Mouse (Mus musculus) forebrain, postnatal 0 days (tissue): ENCODE measurements at regions not wholly inside any gene's neighbourhood (a gene's known extent, or its start where the extent isn't known, plus 50 kb on each side); places are given as distances from the start of the nearest gene placed in this dataset.

Experiments used
- ATAC-seq: fragments of 200-750 bp; cut with Nextera tagmentation; 2 replicates; pipeline ENCODE4 v1.8.0; 2017; ENCODE audit warnings: mild to moderate bottlenecking, moderate library complexity
- DNase-seq: peaks from one replicate; pipeline ENCODE4 v3.0.0-alpha.2; 2015
- H3K27ac ChIP-seq: fragments of 300-500 bp; sonication (generic); 2 replicates; pipeline ENCODE4 v1.5.1; 2014; ENCODE audit warnings: low read depth, mild to moderate bottlenecking, antibody characterized with exemption, low read length, moderate library complexity, mixed read lengths
- H3K27me3 ChIP-seq: fragments of 300-500 bp; sonication (generic); 2 replicates; pipeline ENCODE4 v1.6.1; 2014; ENCODE audit warnings: mild to moderate bottlenecking, low read length, mixed read lengths; ENCODE audit not compliant: insufficient read depth
- H3K36me3 ChIP-seq: fragments of 300-500 bp; sonication (generic); 2 replicates; pipeline ENCODE4 v1.6.1; 2014; ENCODE audit warnings: mild to moderate bottlenecking, moderate library complexity; ENCODE audit not compliant: insufficient read depth
- H3K4me1 ChIP-seq: fragments of 300-500 bp; sonication (generic); 2 replicates; pipeline ENCODE4 v1.6.1; 2014; ENCODE audit warnings: antibody characterized with exemption; ENCODE audit not compliant: insufficient read depth
- H3K4me2 ChIP-seq: fragments of 300-500 bp; sonication (generic); 2 replicates; pipeline ENCODE4 v1.6.1; 2014; ENCODE audit warnings: low read depth, mild to moderate bottlenecking, moderate library complexity
- H3K4me3 ChIP-seq: fragments of 300-500 bp; sonication (generic); 2 replicates; pipeline ENCODE4 v1.5.1; 2014; ENCODE audit warnings: low read depth, low read length, mixed read lengths
- H3K9ac ChIP-seq: fragments of 300-500 bp; sonication (generic); 2 replicates; pipeline ENCODE4 v1.6.1; 2014; ENCODE audit warnings: mild to moderate bottlenecking
- H3K9me3 ChIP-seq: fragments of 300-500 bp; sonication (generic); 2 replicates; pipeline ENCODE4 v1.6.1; 2016; ENCODE audit warnings: low read length
- CTCF ChIP-seq: sonication (generic); IDR thresholded peaks from 2 replicates; pipeline ENCODE4 v1.5.1; 2016; ENCODE audit warnings: antibody characterized with exemption, control low read depth, low read depth
- WGBS: fragments of 180-500 bp; shearing (Covaris S2); extraction: QIAGEN DNeasy Blood & Tissue Kit; methylation state at CpG from one replicate; pipeline ENCODE4 v1.1.7; 2014; 5-methylcytosine and 5-hydroxymethylcytosine counted together

DNA sequence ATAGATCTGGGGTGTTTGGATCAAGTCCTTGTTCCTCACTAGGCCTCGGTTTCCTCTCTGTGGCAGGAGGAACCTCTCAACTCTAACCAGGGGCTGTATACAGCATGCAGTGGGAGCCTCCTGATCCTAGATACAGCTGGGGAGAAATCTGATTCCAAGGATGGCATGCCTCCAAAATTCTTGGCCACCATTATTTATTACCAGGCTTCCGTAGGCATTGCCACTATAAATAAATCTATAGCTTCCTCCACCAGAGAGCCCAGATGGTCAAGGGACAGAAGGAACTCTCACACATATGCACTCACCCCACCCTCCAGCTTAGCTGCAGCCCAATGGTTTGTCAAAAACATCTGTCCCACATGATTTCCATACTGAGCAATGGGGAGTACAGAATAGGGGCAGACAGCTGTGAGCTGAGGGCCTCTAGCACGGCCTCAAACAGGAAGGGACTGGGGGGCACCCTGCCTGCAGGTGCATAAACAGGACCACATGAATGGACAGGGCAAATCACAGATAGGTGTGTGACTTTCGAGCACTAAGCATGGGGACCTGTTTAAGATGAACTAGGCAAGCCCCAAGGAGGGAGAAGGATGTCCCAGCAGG lies 100.8 kb upstream of the Mgme1 start:
- DNase-seq (no peak), ATAC-seq (no peak)
- no peaks in the 10 kb centered on the region for H3K36me3 ChIP-seq
- no peaks in the 10 kb centered on the region for H3K27me3 ChIP-seq
- no peak overlapping the region for H3K4me3 ChIP-seq
- H3K9me3 ChIP-seq, result no peaks in the 10 kb centered on the region
- no peak for TF ChIP-seq CTCF
- peaks cover 6% of the 10 kb centered on the region; the same call in 1 of the 2 replicates for H3K4me1 ChIP-seq
- no peak overlapping the region for H3K9ac ChIP-seq
- no peak overlapping the region for H3K4me2 ChIP-seq
- H3K27ac ChIP-seq, result no peak overlapping the region
- 64% methylated on average over 4 of the region's 4 CpGs for WGBS

DNA sequence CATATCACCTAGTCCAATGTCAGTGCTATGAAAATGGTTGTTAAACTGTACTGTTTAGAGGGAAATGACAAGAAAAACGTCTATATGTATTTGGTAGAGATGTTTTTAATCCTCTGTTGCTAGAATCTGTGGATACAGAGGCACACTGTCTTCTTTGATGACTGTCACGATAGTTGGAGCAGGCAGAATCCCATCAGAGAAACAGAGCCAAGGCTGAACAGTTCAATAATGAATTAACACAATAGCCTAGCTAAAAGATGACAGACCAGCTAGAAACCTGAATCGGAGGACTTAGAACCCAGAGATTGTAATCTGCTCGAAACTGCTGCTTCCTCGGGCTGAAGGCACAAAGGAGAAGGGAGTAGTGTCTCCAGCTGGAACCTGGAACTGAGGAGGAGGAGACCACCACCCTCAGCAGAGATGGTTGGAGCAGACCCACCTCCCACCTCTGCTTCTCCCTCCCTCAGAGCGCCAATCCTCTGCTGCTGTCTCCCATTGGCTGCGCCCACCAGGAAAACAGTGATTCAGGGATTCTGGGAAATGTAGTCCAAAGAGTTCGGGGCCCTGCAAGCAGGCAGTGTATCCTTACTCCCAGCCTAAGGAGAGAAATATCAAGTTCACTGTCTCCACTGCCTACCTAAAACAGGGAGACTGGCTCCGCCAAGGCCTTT lies 98.2 kb upstream of the Mgme1 start:
- Histone ChIP-seq H3K9me3 (no peaks in the 10 kb centered on the region), H3K27me3 (no peaks in the 10 kb centered on the region), H3K4me3 (peak overlapping the region; percentile 37), H3K9ac (peak overlapping the region; percentile 56), H3K4me1 (no peaks in the 10 kb centered on the region), H3K4me2 (peak overlapping the region; percentile 53), H3K27ac (peak overlapping the region; percentile 81), H3K36me3 (no peaks in the 10 kb centered on the region)
- DNase-seq (peak; percentile 92), ATAC-seq (peak; percentile 100)
- 6% methylated on average over 9 of the region's 9 CpGs for WGBS
- no peak for TF ChIP-seq CTCF

DNA sequence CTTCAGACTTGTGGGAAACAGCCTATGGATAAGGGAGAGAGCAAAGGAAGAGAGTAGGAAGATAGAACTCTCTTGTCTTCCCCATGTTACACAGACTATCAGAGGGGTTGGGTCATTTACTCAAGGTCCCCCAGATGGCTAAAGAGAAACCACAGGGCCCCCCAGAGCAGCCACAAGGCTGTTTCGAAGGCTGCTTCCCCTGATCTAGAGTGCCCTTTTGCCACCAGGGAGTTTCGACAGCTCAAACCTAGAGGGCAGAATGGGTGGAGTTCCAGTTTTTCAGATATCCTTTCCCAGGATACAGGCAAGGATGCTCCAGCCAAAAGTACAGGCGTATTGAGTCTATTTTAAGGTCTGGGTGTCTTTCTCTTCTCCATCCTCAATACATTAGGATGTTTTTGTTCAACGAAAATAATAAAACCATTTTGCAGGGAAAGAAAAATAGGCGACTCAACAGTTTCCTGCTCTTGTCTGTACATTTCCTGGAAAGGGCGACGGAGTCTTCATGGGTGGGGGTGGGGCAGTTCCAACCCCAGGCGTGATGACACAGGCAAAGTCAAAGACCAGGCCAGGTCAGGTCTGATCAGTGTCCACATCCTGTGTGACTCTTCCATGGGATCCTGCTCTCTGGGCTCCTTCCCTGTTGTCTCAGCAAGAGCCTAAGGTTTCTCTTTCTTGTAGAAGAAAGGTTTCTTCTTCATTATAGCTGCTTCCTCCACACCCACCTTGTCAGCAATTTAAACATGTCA lies 96.9 kb upstream of the Mgme1 start:
- Histone ChIP-seq H3K9ac (no peak overlapping the region), H3K4me2 (no peak overlapping the region), H3K27me3 (no peaks in the 10 kb centered on the region), H3K4me1 (no peaks in the 10 kb centered on the region), H3K36me3 (no peaks in the 10 kb centered on the region), H3K9me3 (no peaks in the 10 kb centered on the region), H3K4me3 (no peak overlapping the region), H3K27ac (no peak overlapping the region)
- DNase-seq (no peak), ATAC-seq (no peak)
- WGBS, result 88% methylated on average over 8 of the region's 8 CpGs
- TF ChIP-seq CTCF, result no peak

DNA sequence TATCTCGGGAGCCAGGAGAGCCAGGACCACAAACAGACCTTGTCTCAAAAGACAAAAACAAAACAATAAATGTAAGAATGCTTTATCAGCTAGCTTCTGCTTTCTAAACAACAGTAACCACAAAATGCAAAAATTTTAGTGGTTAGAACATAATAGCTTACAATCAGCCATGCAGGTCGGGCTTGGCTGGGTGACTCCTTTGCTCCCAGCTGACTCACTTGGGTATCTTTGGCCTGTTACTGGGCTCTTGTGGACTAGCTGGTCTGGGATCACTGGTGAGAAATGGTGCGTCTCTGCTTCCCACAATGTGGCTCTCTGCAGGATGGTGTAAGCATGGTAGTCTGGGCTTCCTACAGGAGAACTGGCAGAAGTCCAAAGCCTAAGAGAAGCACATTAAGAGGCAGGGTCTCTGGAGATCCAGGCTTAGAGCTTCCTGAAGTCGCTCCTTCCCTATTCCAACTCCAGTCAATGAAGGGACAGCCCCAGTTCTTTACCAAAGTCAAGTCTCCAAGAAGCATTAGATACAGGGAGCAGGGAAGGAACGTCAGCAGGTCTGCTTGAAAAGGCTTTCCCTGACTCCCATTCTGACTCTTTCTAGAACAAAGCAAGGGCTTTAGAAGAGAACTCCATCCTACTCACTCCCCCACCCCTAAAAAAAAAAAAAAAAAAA lies 96.0 kb upstream of the Mgme1 start:
- Histone ChIP-seq H3K4me1 (no peaks in the 10 kb centered on the region), H3K9me3 (no peaks in the 10 kb centered on the region), H3K27ac (no peak overlapping the region), H3K4me3 (no peak overlapping the region), H3K36me3 (no peaks in the 10 kb centered on the region), H3K27me3 (no peaks in the 10 kb centered on the region), H3K9ac (no peak overlapping the region), H3K4me2 (no peak overlapping the region)
- ATAC-seq (no peak), DNase-seq (no peak)
- TF ChIP-seq CTCF, result no peak
- WGBS, result 79% methylated on average over 5 of the region's 5 CpGs

DNA sequence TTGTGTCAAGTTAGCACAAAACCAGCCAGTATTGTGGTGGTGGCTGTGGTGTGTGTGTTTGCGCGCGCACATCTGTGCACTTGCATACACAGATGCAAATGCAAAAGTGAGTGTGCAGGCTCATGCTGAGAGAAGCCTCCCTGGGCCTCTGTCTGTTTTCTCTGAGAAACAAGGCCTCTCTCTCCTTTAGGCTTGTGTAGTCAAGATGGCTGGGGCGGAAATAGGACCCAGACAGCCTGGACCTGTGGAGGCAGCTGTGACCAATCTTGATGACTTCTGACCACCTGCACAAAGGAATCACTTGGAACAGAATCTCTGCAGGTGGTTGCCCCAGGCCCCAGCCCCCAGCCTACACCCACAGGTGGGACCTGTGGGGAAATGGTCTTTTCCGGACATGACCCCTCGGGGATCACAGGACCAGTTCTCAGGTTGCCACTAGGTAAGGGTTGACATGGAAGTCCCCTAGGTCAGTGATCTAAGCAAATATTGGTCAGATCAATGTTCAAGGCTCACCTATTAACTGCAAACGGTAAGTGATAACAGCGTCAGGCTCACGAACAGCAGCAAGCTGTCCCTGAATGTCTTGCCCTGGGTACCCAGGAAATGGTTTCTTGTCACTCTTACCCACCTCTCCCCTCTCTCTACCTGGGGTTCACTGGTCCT lies 93.8 kb upstream of the Mgme1 start:
- H3K4me3 ChIP-seq, result no peak overlapping the region
- H3K9me3 ChIP-seq, result no peaks in the 10 kb centered on the region
- TF ChIP-seq CTCF, result no peak
- no peak overlapping the region for H3K4me2 ChIP-seq
- ATAC-seq (no peak), DNase-seq (no peak)
- no peak overlapping the region for H3K9ac ChIP-seq
- WGBS, result 94% methylated on average over 9 of the region's 9 CpGs
- no peaks in the 10 kb centered on the region for H3K4me1 ChIP-seq
- no peaks in the 10 kb centered on the region for H3K36me3 ChIP-seq
- H3K27me3 ChIP-seq, result no peaks in the 10 kb centered on the region
- no peak overlapping the region for H3K27ac ChIP-seq

DNA sequence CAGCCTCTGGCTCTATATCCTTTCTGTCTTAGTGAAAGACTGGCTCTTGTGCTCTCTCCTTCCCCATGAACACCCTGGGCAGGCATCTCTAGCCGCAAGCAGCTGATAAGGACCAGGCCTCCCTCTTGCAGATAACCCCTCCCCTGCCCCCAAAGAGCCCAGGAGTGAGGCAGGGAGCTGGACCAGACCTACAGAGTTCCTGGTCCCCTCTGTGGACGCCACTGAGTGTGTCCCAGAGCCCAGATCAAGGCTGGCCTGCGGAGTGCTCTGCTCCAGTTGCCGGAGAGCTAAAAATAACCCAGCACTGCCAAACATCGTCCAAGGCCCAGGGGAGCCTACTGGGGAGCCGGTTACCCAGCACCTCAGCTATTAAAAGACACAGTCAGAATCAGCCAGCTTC lies 93.2 kb upstream of the Mgme1 start:
- no peak for TF ChIP-seq CTCF
- Histone ChIP-seq H3K9me3 (no peaks in the 10 kb centered on the region), H3K27me3 (no peaks in the 10 kb centered on the region), H3K9ac (no peak overlapping the region), H3K4me3 (no peak overlapping the region), H3K4me2 (no peak overlapping the region), H3K36me3 (no peaks in the 10 kb centered on the region), H3K4me1 (no peaks in the 10 kb centered on the region), H3K27ac (no peak overlapping the region)
- 55% methylated on average over 6 of the region's 6 CpGs for WGBS
- DNase-seq (no peak), ATAC-seq (no peak)
